Comparison of ENCODE assay signal across 21 mouse cellular contexts in genomic region chr11:55216061-55216460, GRCm38 (mm10). TPM values are rescaled to one million over a fixed set of nuclear protein-coding genes. Genes with fewer than 3 reads are reported as not detected.
DNase-seq lines count a peak whose midpoint lies in the region; ATAC-seq and TF ChIP-seq lines count a peak whose summit lies in the region.
"Had no signal": no experiment of that assay in that cellular context is flagged by ENCODE, and none has a peak within 500 bp of the region (broad histone marks: within the 10 kb centered on the region; RNA-seq: fewer than 3 reads in every experiment).

No protein-coding gene starts in this region.

- DNase-seq in kidney, adult 2 months: peak; percentile 94
- peak; percentile 16 for DNase-seq in ovary, adult 18-20 months (ENCODE audit: low spot score)
- DNase-seq in ovary, postnatal 10 days (ENCODE audit: low spot score): no peak
- DNase-seq in kidney, postnatal 14 days: peak; percentile 76
- DNase-seq in retina, postnatal 1 day: no peak
- DNase-seq in left cerebral cortex, postnatal 4 days: no peak
- DNase-seq: adrenal gland, postnatal 14 days; cerebellum, adult 11-12 months; cerebellum, adult 9-10 months; cerebellum, postnatal 25 days; gastrocnemius, postnatal 25 days had no signal

- peaks cover 27% of the 10 kb centered on the region; the same call in 1 of the 2 replicates for H3K4me1 ChIP-seq in kidney, adult 2 months (ENCODE audit: control insufficient read depth, insufficient read depth, low read length)
- peaks cover 26% of the 10 kb centered on the region for H3K4me1 ChIP-seq in kidney, embryonic 15.5 days
- peaks cover 14% of the 10 kb centered on the region; the same call in 1 of the 2 replicates for H3K4me1 ChIP-seq in small intestine, adult 2 months (ENCODE audit: control insufficient read depth, insufficient read depth, insufficient read length, low read length)
- H3K4me1 ChIP-seq: embryonic facial prominence, embryonic 13.5 days; forebrain, embryonic 12.5 days had no signal

- no peak overlapping the region for H3K4me3 ChIP-seq in kidney, adult 2 months (ENCODE audit: insufficient read depth, low read depth, low read length)
- no peak overlapping the region for H3K4me3 ChIP-seq in kidney, embryonic 15.5 days (replicated peaks)
- H3K4me3 ChIP-seq in small intestine, adult 2 months (ENCODE audit: low read depth, low read length): peak overlapping the region; percentile 45; the same call in 1 of the 2 replicates
- H3K4me3 ChIP-seq: embryonic facial prominence, embryonic 13.5 days; forebrain, embryonic 12.5 days; heart, embryonic 12.5 days; hindbrain, embryonic 10.5 days had no signal

- no peaks in the 10 kb centered on the region for H3K36me3 ChIP-seq in kidney, adult 2 months (ENCODE audit: control insufficient read depth, insufficient read depth, low read length)
- peaks cover 19% of the 10 kb centered on the region for H3K36me3 ChIP-seq in kidney, embryonic 15.5 days
- peaks cover 48% of the 10 kb centered on the region for H3K36me3 ChIP-seq in small intestine, adult 2 months (ENCODE audit: control insufficient read depth, insufficient read depth, low read length)

- 39% methylated on average over 4 of the region's 4 CpGs for WGBS in kidney, adult 2 months
- 33% methylated on average over 4 of the region's 4 CpGs for WGBS in kidney, embryonic 15.5 days
- WGBS in small intestine, adult 2 months: 73% methylated on average over 4 of the region's 4 CpGs

- no peaks in the 10 kb centered on the region for H3K27me3 ChIP-seq in kidney, adult 2 months (replicated peaks; ENCODE audit: control insufficient read depth, insufficient read depth, low read length)
- no peaks in the 10 kb centered on the region for H3K27me3 ChIP-seq in kidney, embryonic 15.5 days
- H3K27me3 ChIP-seq in small intestine, adult 2 months (ENCODE audit: control insufficient read depth, insufficient read depth, low read length): no peaks in the 10 kb centered on the region
- H3K27me3 ChIP-seq: CH12.LX; embryonic facial prominence, embryonic 13.5 days; forebrain, embryonic 12.5 days; heart, embryonic 12.5 days; Patski had no signal

- intact Hi-C loops in left cerebral cortex, postnatal 4 days (cut with DNase I): no loop called here

- no peak overlapping the region for H3K9ac ChIP-seq in kidney, embryonic 15.5 days
- H3K9ac ChIP-seq: embryonic facial prominence, embryonic 13.5 days; forebrain, embryonic 12.5 days; heart, embryonic 12.5 days had no signal

- H3K4me2 ChIP-seq in kidney, embryonic 15.5 days: no peak overlapping the region
- H3K4me2 ChIP-seq: embryonic facial prominence, embryonic 13.5 days; forebrain, embryonic 12.5 days; heart, embryonic 12.5 days had no signal

- no peaks in the 10 kb centered on the region for H3K9me3 ChIP-seq in kidney, embryonic 15.5 days (replicated peaks)
- H3K9me3 ChIP-seq: embryonic facial prominence, embryonic 13.5 days; forebrain, embryonic 12.5 days; heart, embryonic 12.5 days had no signal

- H3K27ac ChIP-seq in kidney, adult 2 months (ENCODE audit: insufficient read depth, low read depth, low read length): 0 out of 2 replicates have a peak overlapping the region, but pooled peaks have one; percentile 80
- no peak overlapping the region for H3K27ac ChIP-seq in kidney, embryonic 15.5 days
- H3K27ac ChIP-seq in small intestine, adult 2 months (ENCODE audit: insufficient read depth, low read depth, low read length): no peak overlapping the region
- H3K27ac ChIP-seq: embryonic facial prominence, embryonic 13.5 days; forebrain, embryonic 12.5 days; hindbrain, embryonic 10.5 days had no signal

- ATAC-seq in kidney, embryonic 15.5 days (replicated peaks; ENCODE audit: low FRiP score): no peak
- ATAC-seq: activated CD4-positive, CD25-positive, alpha-beta regulatory T cell, adult 4 months; forebrain, embryonic 16.5 days; Patski had no signal

- no peak for TF ChIP-seq POLR2A in kidney, adult 2 months (IDR thresholded peaks at IDR 0.05; ENCODE audit: low read depth, low read length)
- TF ChIP-seq POLR2A in small intestine, adult 2 months (IDR thresholded peaks at IDR 0.05; ENCODE audit: low read depth, low read length): no peak

- TF ChIP-seq CTCF in kidney, adult 2 months (conservative IDR thresholded peaks at IDR 0.05; ENCODE audit: insufficient read depth, insufficient read length, low read depth, low read length): no peak
- no peak for TF ChIP-seq CTCF in small intestine, adult 2 months (IDR thresholded peaks at IDR 0.05; ENCODE audit: extremely low read depth, insufficient read length, insufficient replicate concordance, low read depth, low read length)

RNA-seq across cellular contexts. Expression of gene Slc36a1, which starts 11.9 kb away (rescaled TPM):
- 60.5 and 63.4 TPM in 2 replicates for polyA plus RNA-seq in kidney, adult 2 months (2012; rRNA removed)
- 1.5 and 3.1 TPM in 2 replicates for polyA plus RNA-seq in kidney, embryonic 15.5 days (2015; fragmentation: Nextera tagmentation; extraction: Ambion mirVana)
- 48.9 and 96.4 TPM in 2 replicates for polyA plus RNA-seq in small intestine, adult 2 months (2012; rRNA removed)
- total RNA-seq in left cerebral cortex, postnatal 4 days (2021): 10 to 100 TPM; 33.5 to 41.3 TPM

RNA-seq across cellular contexts. Expression of gene Slc36a2, which starts 31.2 kb away (rescaled TPM):
- polyA plus RNA-seq in kidney, adult 2 months (2012; rRNA removed): 35.4 and 36.9 TPM in 2 replicates
- polyA plus RNA-seq in kidney, embryonic 15.5 days (2015; fragmentation: Nextera tagmentation; extraction: Ambion mirVana): 0.83 and 2.4 TPM in 2 replicates
- polyA plus RNA-seq in small intestine, adult 2 months (2012; rRNA removed): 0.90 and 1.6 TPM in 2 replicates
- total RNA-seq in left cerebral cortex, postnatal 4 days (2021): under 1 TPM in 1 of 2 experiments, not detected in 1; 0.52 TPM
- polyA plus RNA-seq: forebrain, embryonic 12.5 days had no signal

Comparison
In these comparisons a context has a peak if more than half of its experiments do, and no peak if none do; other contexts are left out.
1. DNase-seq: peak in kidney, adult 2 months (single experiment), ovary, adult 18-20 months (single experiment) and kidney, postnatal 14 days (single experiment); none in ovary, postnatal 10 days (single experiment), retina, postnatal 1 day (single experiment) and left cerebral cortex, postnatal 4 days (single experiment).
2. RNA of gene Slc36a1, which starts 11.9 kb away (polyA plus RNA-seq): 48.9 to 96.4 TPM in small intestine, adult 2 months and 60.5 to 63.4 TPM in kidney, adult 2 months; 1.5 to 3.1 TPM in kidney, embryonic 15.5 days; every median in the first group is over 10 times any median in the second.
3. RNA of gene Slc36a2, which starts 31.2 kb away (polyA plus RNA-seq): 35.4 to 36.9 TPM in kidney, adult 2 months; 0.90 to 1.6 TPM in small intestine, adult 2 months and 0.83 to 2.4 TPM in kidney, embryonic 15.5 days; every median in the first group is over 10 times any median in the second.